Comparison of ENCODE assay signal across 8 mouse cellular contexts in the genomic region with DNA sequence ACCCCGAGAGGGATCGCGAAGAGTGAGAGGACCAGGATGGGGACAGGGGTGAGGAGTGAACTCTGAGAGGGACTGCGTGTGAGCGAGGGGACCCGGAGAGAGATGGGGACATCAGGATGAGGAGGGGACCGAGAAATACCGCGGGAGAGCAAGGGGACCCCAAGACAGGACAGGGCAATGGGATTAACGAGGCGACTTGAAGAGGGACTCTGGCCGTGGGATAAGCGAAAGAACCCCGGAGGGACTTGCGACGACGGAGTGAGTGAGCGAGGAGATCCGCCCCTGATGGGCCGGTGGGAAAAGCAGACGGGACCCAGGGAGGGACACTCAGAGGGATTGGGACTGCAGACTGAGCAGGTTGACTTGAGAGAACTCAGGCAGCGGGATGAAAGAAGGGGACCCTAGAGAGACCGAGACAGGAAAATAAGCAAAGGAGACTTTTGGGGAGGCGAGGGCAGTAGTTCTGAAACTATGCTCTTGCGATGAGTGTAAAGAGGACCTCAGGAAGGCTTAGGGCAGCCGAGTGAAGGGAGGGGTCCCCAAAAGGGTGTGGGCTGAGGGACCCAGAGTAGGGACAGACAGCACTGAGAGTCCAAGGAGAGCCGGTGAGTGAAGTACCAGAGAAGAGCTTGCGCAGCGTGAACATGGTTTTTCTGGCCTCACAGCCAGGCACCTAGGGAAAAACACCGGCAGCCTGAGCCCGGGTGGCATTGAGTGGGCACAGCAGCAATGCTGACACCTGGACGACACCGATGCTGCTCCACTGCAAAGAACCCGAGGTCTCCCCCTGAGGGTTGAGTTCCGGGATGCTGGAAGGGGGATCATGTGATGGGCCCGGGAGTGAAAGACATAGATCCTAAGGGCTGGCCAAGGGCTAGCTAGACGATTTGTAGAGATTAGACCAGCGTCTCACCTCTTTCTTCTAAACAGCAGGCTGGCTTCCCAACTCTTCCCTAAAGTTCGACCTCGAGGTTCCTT. TPM values are rescaled to one million over a fixed set of nuclear protein-coding genes. Genes with fewer than 3 reads are reported as not detected.
DNase-seq lines count a peak whose midpoint lies in the region; ATAC-seq and TF ChIP-seq lines count a peak whose summit lies in the region.

No protein-coding gene starts in this region.

- no peak for DNase-seq in heart, postnatal 4 days
- DNase-seq in Patski (ENCODE audit: low read depth, low spot score), result no peak
- peak; percentile 42 for DNase-seq in limb, embryonic 10.5 days (ENCODE audit: low spot score)
- DNase-seq in neural tube, embryonic 11.5 days (ENCODE audit: low spot score), result no peak
- no peak for DNase-seq in left cerebral cortex, postnatal 10 days (ENCODE audit: extremely low spot score in 1 of 2, low spot score in 2 of 2)
- no peak for DNase-seq in cerebellum, adult 9-11 months

- H3K4me1 ChIP-seq in heart, embryonic 11.5 days (ENCODE audit: control insufficient read depth, insufficient read depth, low read length), result peaks cover 4% of the 10 kb centered on the region
- H3K4me1 ChIP-seq in forebrain, embryonic 15.5 days, result peaks cover 21% of the 10 kb centered on the region
- H3K4me1 ChIP-seq in limb, embryonic 10.5 days, result peaks cover 19% of the 10 kb centered on the region
- H3K4me1 ChIP-seq in neural tube, embryonic 11.5 days (ENCODE audit: control insufficient read depth, insufficient read depth, low read length), result peaks cover 7% of the 10 kb centered on the region

- no peak overlapping the region for H3K27ac ChIP-seq in heart, embryonic 11.5 days (ENCODE audit: low read depth, low read length)
- H3K27ac ChIP-seq in forebrain, embryonic 15.5 days (replicated peaks), result no peak overlapping the region
- peak overlapping the region; percentile 66 for H3K27ac ChIP-seq in limb, embryonic 10.5 days
- H3K27ac ChIP-seq in neural tube, embryonic 11.5 days (ENCODE audit: low read depth, low read length), result no peak overlapping the region

- WGBS in heart, embryonic 11.5 days (ENCODE audit: insufficient replicate concordance), result 1% methylated on average over 40 of the region's 40 CpGs
- 1% methylated on average over 40 of the region's 40 CpGs for WGBS in forebrain, embryonic 15.5 days
- WGBS in limb, embryonic 10.5 days, result 2% methylated on average over 39 of the region's 40 CpGs
- under 1% methylated on average over 40 of the region's 40 CpGs for WGBS in neural tube, embryonic 11.5 days

- TF ChIP-seq CTCF in Patski (IDR thresholded peaks at IDR 0.05), result no peak

- no peaks in the 10 kb centered on the region for H3K27me3 ChIP-seq in heart, embryonic 11.5 days (ENCODE audit: control insufficient read depth, insufficient read depth, low read length)
- no peaks in the 10 kb centered on the region for H3K27me3 ChIP-seq in Patski
- no peaks in the 10 kb centered on the region; the same call in 1 of the 2 replicates for H3K27me3 ChIP-seq in forebrain, embryonic 15.5 days
- H3K27me3 ChIP-seq in limb, embryonic 10.5 days (ENCODE audit: low read depth, poor library complexity, severe bottlenecking), result peaks cover 28% of the 10 kb centered on the region
- H3K27me3 ChIP-seq in neural tube, embryonic 11.5 days (ENCODE audit: control insufficient read depth, insufficient read depth, low read length), result peaks cover 3% of the 10 kb centered on the region; the same call in 1 of the 2 replicates

- H3K36me3 ChIP-seq in heart, embryonic 11.5 days (ENCODE audit: control insufficient read depth, insufficient read depth, low read length), result no peaks in the 10 kb centered on the region
- no peaks in the 10 kb centered on the region for H3K36me3 ChIP-seq in forebrain, embryonic 15.5 days
- no peaks in the 10 kb centered on the region for H3K36me3 ChIP-seq in limb, embryonic 10.5 days
- no peaks in the 10 kb centered on the region for H3K36me3 ChIP-seq in neural tube, embryonic 11.5 days (ENCODE audit: control insufficient read depth, insufficient read depth, low read length)

- H3K4me3 ChIP-seq in heart, embryonic 11.5 days (ENCODE audit: low read depth, low read length), result peak overlapping the region; percentile 81
- peak overlapping the region; percentile 91 for H3K4me3 ChIP-seq in forebrain, embryonic 15.5 days
- peak overlapping the region; percentile 81 for H3K4me3 ChIP-seq in limb, embryonic 10.5 days
- peak overlapping the region; percentile 71 for H3K4me3 ChIP-seq in neural tube, embryonic 11.5 days (ENCODE audit: low read depth, low read length)

- 0 out of 2 replicates have a peak, but pooled peaks have one; percentile 1 for ATAC-seq in heart, embryonic 11.5 days (replicated peaks; ENCODE audit: insufficient number of reproducible peaks, low FRiP score, low TSS enrichment)
- ATAC-seq in Patski, result peak; percentile 0
- peak; percentile 64 for ATAC-seq in forebrain, embryonic 15.5 days (replicated peaks)
- no peak; the same call in 1 of the 2 replicates for ATAC-seq in neural tube, embryonic 11.5 days (ENCODE audit: insufficient read depth, low FRiP score, low TSS enrichment)

- POLR2A ChIA-PET in Patski (lab: Charles Lee), result interaction anchor here (0.7 to 1.3 kb wide), 3 partner anchors 32 to 38 kb away, joined by 3 to 4 read pairs (median 3); no protein-coding TSS in a partner anchor

- no peaks in the 10 kb centered on the region for H3K9me3 ChIP-seq in heart, embryonic 11.5 days (replicated peaks; ENCODE audit: control insufficient read depth, low read length)
- no peaks in the 10 kb centered on the region for H3K9me3 ChIP-seq in forebrain, embryonic 15.5 days
- no peaks in the 10 kb centered on the region for H3K9me3 ChIP-seq in limb, embryonic 10.5 days (replicated peaks)
- no peaks in the 10 kb centered on the region for H3K9me3 ChIP-seq in neural tube, embryonic 11.5 days (ENCODE audit: control insufficient read depth, low read length)

- peak overlapping the region; percentile 67 for H3K9ac ChIP-seq in heart, embryonic 11.5 days (ENCODE audit: low read depth, low read length)
- H3K9ac ChIP-seq in forebrain, embryonic 15.5 days (replicated peaks), result peak overlapping the region; percentile 58
- peak overlapping the region; percentile 55 for H3K9ac ChIP-seq in neural tube, embryonic 11.5 days (ENCODE audit: low read length)

- intact Hi-C loops in left cerebral cortex, postnatal 10 days (cut with DNase I), result no loop called here

- peak overlapping the region; percentile 98 for H3K4me2 ChIP-seq in heart, embryonic 11.5 days
- peak overlapping the region; percentile 88 for H3K4me2 ChIP-seq in forebrain, embryonic 15.5 days (replicated peaks)
- H3K4me2 ChIP-seq in neural tube, embryonic 11.5 days (ENCODE audit: low read depth), result peak overlapping the region; percentile 88

- CTCF ChIA-PET in Patski (lab: Charles Lee), result interaction anchor here (0.8 to 1.8 kb wide), 3 partner anchors 25 to 83 kb away, joined by 3 to 4 read pairs (median 4); no protein-coding TSS in a partner anchor

- in situ Hi-C loops in Patski (cut with MboI; ENCODE audit: low pct_unique_long_range_greater_than_20kb), result no loop called here

RNA-seq across cellular contexts. Expression of a gene that starts 0.8 kb away (rescaled TPM):
- 12.9 and 13.8 TPM in 2 replicates for polyA plus RNA-seq in heart, embryonic 11.5 days (2014; fragmentation: Nextera tagmentation; extraction: Ambion mirVana)
- total RNA-seq in heart, postnatal 4 days (2021), result 10 to 100 TPM in 1 of 2 experiments, 1 to 10 TPM in 1; 8.6 to 10.5 TPM
- polyA plus RNA-seq in Patski (2021), result 35.2 TPM
- 45.3 and 51.7 TPM in 2 replicates for polyA plus RNA-seq in forebrain, embryonic 15.5 days (2015; fragmentation: Nextera tagmentation; extraction: Ambion mirVana)
- polyA plus RNA-seq in limb, embryonic 10.5 days (2016; fragmentation: Nextera tagmentation; extraction: Ambion mirVana), result 5.5 and 6.2 TPM in 2 replicates
- polyA plus RNA-seq in neural tube, embryonic 11.5 days (2014; fragmentation: Nextera tagmentation; extraction: Ambion mirVana), result 20.0 and 20.3 TPM in 2 replicates
- 10 to 100 TPM; 67.6 to 68.7 TPM for total RNA-seq in left cerebral cortex, postnatal 10 days (2021)

RNA-seq across cellular contexts. Expression of a gene that starts 4.9 kb away (rescaled TPM):
- 36.8 and 37.1 TPM in 2 replicates for polyA plus RNA-seq in heart, embryonic 11.5 days (2014; fragmentation: Nextera tagmentation; extraction: Ambion mirVana)
- 10 to 100 TPM; 68.6 to 80.3 TPM for total RNA-seq in heart, postnatal 4 days (2021)
- polyA plus RNA-seq in Patski (2021), result 113 TPM
- polyA plus RNA-seq in forebrain, embryonic 15.5 days (2015; fragmentation: Nextera tagmentation; extraction: Ambion mirVana), result 94.0 and 99.1 TPM in 2 replicates
- polyA plus RNA-seq in limb, embryonic 10.5 days (2016; fragmentation: Nextera tagmentation; extraction: Ambion mirVana), result 76.9 and 80.9 TPM in 2 replicates
- polyA plus RNA-seq in neural tube, embryonic 11.5 days (2014; fragmentation: Nextera tagmentation; extraction: Ambion mirVana), result 46.3 and 46.7 TPM in 2 replicates
- 10 to 100 TPM; 93.7 to 93.9 TPM for total RNA-seq in left cerebral cortex, postnatal 10 days (2021)
